Comparison of ENCODE assay signal across 8 mouse cellular contexts in genomic region chr8:34484551-34485335, GRCm38 (mm10).
DNase-seq lines count a peak whose midpoint lies in the region; ATAC-seq and TF ChIP-seq lines count a peak whose summit lies in the region.

No protein-coding gene starts in this region.

- peak; percentile 62; the same call in 1 of the 2 replicates for TF ChIP-seq CTCF in brain, embryonic 14.5 days (IDR thresholded peaks at IDR 0.05; ENCODE audit: borderline replicate concordance, extremely low read depth, insufficient read depth, insufficient read length)
- peak; percentile 36; the same call in 1 of the 2 replicates for TF ChIP-seq CTCF in lung, adult 2 months (IDR thresholded peaks at IDR 0.05; ENCODE audit: insufficient read depth, low read length)
- TF ChIP-seq CTCF in spleen, adult 2 months (IDR thresholded peaks at IDR 0.05; ENCODE audit: extremely low read depth, insufficient read depth, insufficient read length, insufficient replicate concordance): no peak

- no peaks in the 10 kb centered on the region for H3K4me1 ChIP-seq in lung, adult 2 months (ENCODE audit: control insufficient read depth, insufficient read depth, low read length)
- H3K4me1 ChIP-seq in spleen, adult 2 months (ENCODE audit: control insufficient read depth, insufficient read depth, insufficient read length): no peaks in the 10 kb centered on the region

- 51% methylated on average over 6 of the region's 6 CpGs for WGBS in lung, adult 2 months
- 62% methylated on average over 6 of the region's 6 CpGs for WGBS in spleen, adult 2 months

- TF ChIP-seq POLR2A in brain, embryonic 14.5 days (IDR thresholded peaks at IDR 0.05; ENCODE audit: borderline replicate concordance, extremely low read depth, insufficient read depth, insufficient read length, poor library complexity, severe bottlenecking): no peak
- no peak for TF ChIP-seq POLR2A in lung, adult 2 months (IDR thresholded peaks at IDR 0.05; ENCODE audit: borderline replicate concordance, extremely low read depth, low read depth, low read length)
- no peak for TF ChIP-seq POLR2A in spleen, adult 2 months (IDR thresholded peaks at IDR 0.05; ENCODE audit: low read depth, low read length)

- H3K27ac ChIP-seq in spleen, adult 2 months (ENCODE audit: insufficient read depth, low read length): no peak overlapping the region

- H3K27me3 ChIP-seq in spleen, adult 2 months (ENCODE audit: control insufficient read depth, insufficient read depth, low read length): no peaks in the 10 kb centered on the region

- ATAC-seq in frontal cortex, adult (ENCODE audit: low TSS enrichment): peak; percentile 79

- H3K36me3 ChIP-seq in spleen, adult 2 months (ENCODE audit: control insufficient read depth, insufficient read depth, low read length): no peaks in the 10 kb centered on the region

- no peak for DNase-seq in frontal cortex, postnatal 10 days (ENCODE audit: low spot score in 2 of 2)
- peak; percentile 71 to 79 for DNase-seq in B cell, adult 2 months
- peak; percentile 81 for DNase-seq in brain, embryonic 14.5 days (ENCODE audit: low read depth)
- DNase-seq in forelimb bud, embryonic 11.5 days (ENCODE audit: low read depth, low spot score): peak; percentile 68
- DNase-seq in kidney, adult 8-10 months: peak; percentile 44 to 60
- DNase-seq in lung, adult 2 months: no peak
- peak; percentile 31 to 47 for DNase-seq in spleen, adult 2 months (ENCODE audit: low read depth in 1 of 2, low spot score in 2 of 2)

- no peak overlapping the region for H3K4me3 ChIP-seq in lung, adult 2 months (replicated peaks; ENCODE audit: extremely low read depth, low read depth, low read length)
- H3K4me3 ChIP-seq in spleen, adult 2 months (ENCODE audit: extremely low read depth, insufficient read depth, insufficient read length): no peak overlapping the region

Comparison
In these comparisons a context has a peak if more than half of its experiments do, and no peak if none do; other contexts are left out.
1. DNase-seq: peak in B cell, adult 2 months (2 of 2), brain, embryonic 14.5 days (single experiment), forelimb bud, embryonic 11.5 days (single experiment), kidney, adult 8-10 months (2 of 2) and spleen, adult 2 months (2 of 2); none in frontal cortex, postnatal 10 days (0 of 2) and lung, adult 2 months (single experiment).